Mouse (Mus musculus) lung, embryonic 15.5 days (tissue): ENCODE results near the gene Fxyd1. TPM values are rescaled to one million over a fixed set of nuclear protein-coding genes. Genes with fewer than 3 reads are reported as not detected.

ENCODE experiments used
- microRNA-seq: library from miRNA; unstranded; fragments of <30 nt; microRNA quantifications from one replicate; pipeline ENCODE4, GENCODE M21; 2016
- polyA plus RNA-seq: library from polyadenylated mRNA; unstranded; fragments of >200 nt; fragmentation: Nextera tagmentation; extraction: Ambion mirVana; gene quantifications from 2 replicates; pipeline ENCODE4 v1.2.1, GENCODE M21; 2015

Gene Fxyd1
- polyA plus RNA-seq, 1 experiment from 2014 or later, result 82.5 TPM

Small RNAs within 50 kb of the gene (microRNA-seq; reads per million reads assigned to microRNA genes)
- gene Mir7050, result not detected

Other genes with a start within 250 kb of the Fxyd1 start
- 0.38 and 0.46 TPM in 2 replicates for gene Ffar2, start 233.4 kb downstream of the Fxyd1 start, polyA plus RNA-seq
- not detected in 2 replicates for gene Ffar3, start 201.0 kb downstream of the Fxyd1 start, polyA plus RNA-seq
- not detected in 2 replicates for gene Ffar1, start 195.6 kb downstream of the Fxyd1 start, polyA plus RNA-seq
- gene Cd22, start 176.9 kb downstream of the Fxyd1 start, polyA plus RNA-seq, result 0.05 TPM in 1 of 2 replicates, not detected in the other
- gene Mag, start 142.3 kb downstream of the Fxyd1 start, polyA plus RNA-seq, result 0.32 and 0.34 TPM in 2 replicates
- gene Hamp2, start 132.5 kb downstream of the Fxyd1 start, polyA plus RNA-seq, result not detected in 2 replicates
- gene Hamp, start 113.2 kb downstream of the Fxyd1 start, polyA plus RNA-seq, result 0.78 TPM in 1 of 2 replicates, not detected in the other
- gene Usf2, start 100.4 kb downstream of the Fxyd1 start, polyA plus RNA-seq, result 25.6 and 27.5 TPM in 2 replicates
- 80.6 and 89.1 TPM in 2 replicates for gene Lsr, start 83.7 kb downstream of the Fxyd1 start, polyA plus RNA-seq
- gene Fam187b, start 83.4 kb downstream of the Fxyd1 start, polyA plus RNA-seq, result 6.3 TPM in 2 replicates
- gene Fxyd5, start 14.7 kb downstream of the Fxyd1 start, polyA plus RNA-seq, result 50.1 TPM in 2 replicates
- gene Fxyd7, start 5.7 kb downstream of the Fxyd1 start, polyA plus RNA-seq, result 5.2 and 5.3 TPM in 2 replicates
- 0.21 and 0.35 TPM in 2 replicates for gene Lgi4, start 2.1 kb upstream of the Fxyd1 start, polyA plus RNA-seq
- gene Fxyd3, start 19.5 kb upstream of the Fxyd1 start, polyA plus RNA-seq, result 50.1 and 54.3 TPM in 2 replicates
- 14.6 and 16.7 TPM in 2 replicates for gene Hpn, start 58.1 kb upstream of the Fxyd1 start, polyA plus RNA-seq
- 1.5 and 1.8 TPM in 2 replicates for gene Scn1b, start 69.8 kb upstream of the Fxyd1 start, polyA plus RNA-seq
- 63.0 and 65.5 TPM in 2 replicates for gene Gramd1a, start 98.7 kb upstream of the Fxyd1 start, polyA plus RNA-seq
- gene Scgb2b2, start 233.3 kb upstream of the Fxyd1 start, polyA plus RNA-seq, result not detected in 2 replicates
- not detected in 2 replicates for gene Scgb1b2, start 234.6 kb upstream of the Fxyd1 start, polyA plus RNA-seq